Mouse (Mus musculus) lung, postnatal 36 days (tissue): ENCODE results near the gene Clcn1.

Experiments
- DNase-seq: peaks from one replicate; pipeline ENCODE4 v3.0.0; 2022; ENCODE audit warnings: mixed read lengths

The Clcn1 gene

DNA sequence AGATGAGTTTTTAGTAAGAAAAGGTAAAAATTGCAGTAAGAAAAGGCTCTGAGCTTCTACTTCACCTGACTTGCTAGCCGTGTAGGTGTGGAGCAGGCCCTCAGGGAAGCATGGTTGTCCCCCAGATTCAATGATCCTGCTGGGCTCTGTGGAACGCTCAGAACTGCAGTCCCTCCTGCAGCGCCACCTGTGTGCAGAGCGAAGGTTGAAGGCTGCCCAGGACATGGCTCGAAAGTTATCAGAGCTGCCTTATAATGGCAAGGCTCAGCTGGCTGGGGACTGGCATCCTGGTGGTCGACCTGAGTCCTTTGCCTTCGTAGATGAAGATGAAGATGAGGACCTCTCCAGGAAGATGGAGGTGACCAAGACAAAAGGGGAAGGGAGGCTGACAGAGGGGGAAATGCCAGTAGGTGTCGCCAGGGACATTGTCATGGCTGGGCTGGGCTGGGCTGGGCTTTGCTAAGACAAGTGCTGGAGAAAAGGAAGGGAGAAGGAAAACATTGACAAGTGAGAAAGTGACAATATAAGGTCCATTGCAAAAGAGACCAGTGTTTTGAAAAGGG is 23.4 kb downstream of the Clcn1 start:
- peak; percentile 15 for DNase-seq

DNA sequence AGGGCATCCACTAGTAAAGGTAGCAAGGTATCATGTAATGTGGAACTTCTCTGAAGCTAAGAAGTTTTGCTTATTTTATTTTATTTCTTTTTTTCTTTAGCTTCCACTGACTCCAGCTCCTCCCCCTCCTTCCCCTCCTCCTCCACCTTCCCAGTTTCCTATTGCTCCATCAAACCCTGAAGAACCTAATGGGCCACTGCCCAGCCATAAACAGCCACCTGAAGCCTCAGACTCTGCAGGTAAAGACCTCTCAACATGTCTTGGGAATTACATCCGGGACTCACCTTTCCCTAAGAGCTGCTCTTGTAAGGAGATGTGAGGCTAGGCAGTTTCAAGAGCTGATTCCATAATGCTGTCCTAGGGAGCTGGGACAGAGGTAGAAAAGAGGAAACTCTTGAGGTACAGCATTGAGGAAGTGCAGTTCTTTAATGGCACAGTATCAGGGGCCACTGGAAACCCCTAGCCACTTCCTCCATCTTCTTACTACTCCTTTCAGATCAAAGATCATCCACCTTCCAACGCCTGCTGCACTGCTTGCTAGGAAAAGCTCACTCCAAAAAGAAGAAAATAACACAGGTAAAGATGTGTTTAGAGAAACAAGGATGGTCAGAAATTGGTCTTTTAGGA is 24.1 kb downstream of the Clcn1 start:
- peak; percentile 21 for DNase-seq

GRCm38 (mm10) chr6:42318293-42318692 is 31.8 kb downstream of the Clcn1 start:
- DNase-seq, result no peak

GRCm38 (mm10) chr6:42323371-42324066 is 37.0 kb downstream of the Clcn1 start:
- no peak for DNase-seq

DNA sequence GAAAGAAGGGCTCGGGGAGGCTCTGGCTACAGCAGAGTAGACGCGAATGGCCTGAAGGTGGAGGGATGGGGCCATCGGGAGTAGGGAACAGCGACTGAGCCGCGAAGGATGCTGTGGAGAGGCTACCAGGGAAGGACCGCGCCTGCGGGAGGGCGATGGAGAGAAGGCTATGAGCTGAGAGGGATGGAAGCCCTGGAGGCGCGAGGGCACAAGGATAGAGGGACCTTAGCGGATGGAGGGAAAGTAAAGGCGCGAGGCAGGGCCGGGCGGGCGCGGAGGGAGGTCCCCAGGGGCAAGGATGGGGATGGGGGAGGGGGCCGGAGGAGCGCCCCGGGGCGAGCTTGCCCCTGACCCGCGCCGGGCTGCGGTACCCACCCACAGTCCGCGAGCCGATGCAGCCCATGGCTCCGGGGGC is 37.6 kb downstream of the Clcn1 start:
- no peak for DNase-seq

GRCm38 (mm10) chr6:42324482-42325267 is 38.2 kb downstream of the Clcn1 start, which contains the start of gene Fam131b:
Gene Fam131b (minus strand): TSS chr6:42324643.
- DNase-seq, result no peak

DNA sequence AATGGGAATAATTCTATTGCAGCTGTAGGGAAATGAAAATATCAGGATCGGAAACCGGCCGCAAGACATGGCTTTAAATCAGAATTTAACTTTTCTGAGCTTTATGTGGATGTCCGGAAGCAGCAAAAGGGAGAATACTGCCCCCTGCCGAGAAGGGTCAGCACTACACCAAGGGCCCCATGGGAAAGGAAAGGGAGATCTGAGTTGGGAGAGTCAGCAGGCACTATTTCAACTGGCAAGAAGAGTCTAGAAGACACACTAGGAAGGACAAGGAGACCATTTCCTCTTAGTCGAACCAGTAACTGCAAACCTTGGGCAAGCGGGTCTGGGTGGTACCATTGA is 38.8 kb downstream of the Clcn1 start:
- DNase-seq, result peak; percentile 86

DNA sequence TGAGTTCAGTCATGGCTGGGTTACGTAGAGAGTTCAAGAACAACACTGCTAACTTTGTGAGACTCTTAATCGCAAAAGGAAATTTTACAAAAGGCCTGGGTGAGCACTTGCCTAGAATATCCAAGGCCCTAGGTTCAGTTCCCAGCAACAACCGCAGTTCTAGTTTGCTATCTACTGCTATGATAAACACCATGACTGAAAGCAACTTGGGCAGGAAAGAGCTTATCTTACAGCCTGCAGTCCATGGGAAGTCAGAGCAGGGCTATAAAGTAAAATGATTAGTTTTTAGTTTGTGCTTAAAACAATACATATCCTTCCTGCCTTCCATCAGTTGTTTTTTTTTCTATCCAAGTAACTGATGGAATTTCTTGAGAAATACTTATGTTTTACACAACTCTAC is 40.0 kb downstream of the Clcn1 start:
- DNase-seq, result no peak

DNA sequence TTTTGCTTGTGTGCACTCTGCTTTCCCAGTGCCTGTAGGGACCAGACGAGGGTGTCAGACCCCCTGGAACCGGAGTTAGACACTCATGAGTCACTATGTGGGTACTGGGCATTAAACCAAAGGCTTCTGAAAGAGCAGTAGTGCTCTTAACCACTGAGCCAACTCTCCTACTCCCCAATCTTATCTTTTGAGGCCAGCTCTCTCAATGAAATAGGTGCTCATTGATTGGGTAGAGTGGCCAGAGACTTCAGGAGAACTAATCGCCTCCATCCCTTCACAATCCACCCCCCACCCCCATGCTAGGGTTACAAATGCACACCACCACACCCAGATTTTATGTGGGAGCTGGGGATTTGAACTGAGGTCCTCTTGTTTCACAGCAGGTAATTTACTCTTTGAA is 42.3 kb downstream of the Clcn1 start:
- no peak for DNase-seq

DNA sequence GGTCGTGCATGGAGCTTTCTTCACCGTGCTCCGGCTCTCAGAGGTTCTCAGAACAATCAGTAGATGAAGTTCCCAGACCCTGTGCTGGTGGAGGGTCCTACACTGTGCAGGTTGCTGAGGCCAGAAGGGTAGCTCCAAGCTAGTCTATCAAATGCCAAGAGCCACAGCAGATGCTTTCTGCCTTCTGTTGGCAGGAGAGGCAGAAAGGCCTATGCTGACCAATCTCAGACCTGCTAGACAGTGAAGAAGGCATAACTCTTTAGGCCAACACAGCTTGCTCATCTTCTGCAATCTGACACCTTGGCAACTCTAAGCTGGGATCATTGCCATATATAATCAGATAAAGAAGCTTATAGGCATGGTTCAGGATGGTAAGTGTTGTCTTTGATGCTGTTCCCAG is 43.7 kb downstream of the Clcn1 start:
- no peak for DNase-seq

GRCm38 (mm10) chr6:42330946-42331345 is 44.5 kb downstream of the Clcn1 start:
- no peak for DNase-seq

DNA sequence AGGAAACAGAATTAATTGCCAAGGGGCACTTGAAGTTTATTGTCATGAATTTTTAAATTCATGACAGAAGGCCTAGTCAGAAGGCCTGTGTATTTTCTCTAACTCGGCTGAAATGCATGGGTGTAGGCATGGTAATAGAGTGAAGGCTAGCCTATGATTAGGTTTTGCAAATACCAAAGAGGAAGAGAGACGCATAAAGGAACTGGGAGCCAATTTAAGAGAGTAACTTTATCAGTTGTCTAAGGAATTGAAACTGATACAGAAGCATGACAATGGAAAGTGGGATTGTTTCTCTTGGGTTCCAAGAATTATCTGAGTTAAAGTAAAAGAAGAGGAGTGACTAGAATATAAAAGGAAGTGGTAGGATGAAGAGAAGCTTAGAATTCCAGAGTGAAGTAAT is 52.7 kb downstream of the Clcn1 start:
- no peak for DNase-seq

DNA sequence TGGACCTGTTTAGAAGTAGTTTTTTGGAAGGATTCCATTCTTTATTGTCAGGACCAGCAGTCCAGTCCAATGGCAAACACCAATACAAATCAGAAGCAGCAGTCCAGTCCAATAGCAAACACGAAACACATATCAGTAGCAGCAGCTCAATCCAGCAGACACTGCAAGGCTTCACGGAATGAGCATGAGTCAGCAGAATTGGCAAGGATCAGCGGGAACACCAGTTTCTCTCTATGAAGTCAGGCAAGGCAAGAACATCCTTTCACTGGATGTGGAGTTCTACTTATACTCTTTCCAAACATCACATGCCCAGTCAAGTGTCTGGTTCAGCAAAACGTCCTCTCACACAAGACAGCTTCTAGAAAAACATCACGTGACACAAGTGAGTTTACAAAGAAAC is 53.5 kb downstream of the Clcn1 start:
- peak; percentile 49 for DNase-seq

- no peak for DNase-seq
Measured at GRCm38 (mm10) chr6:42342171-42342570, 55.7 kb downstream of the Clcn1 start.

DNA sequence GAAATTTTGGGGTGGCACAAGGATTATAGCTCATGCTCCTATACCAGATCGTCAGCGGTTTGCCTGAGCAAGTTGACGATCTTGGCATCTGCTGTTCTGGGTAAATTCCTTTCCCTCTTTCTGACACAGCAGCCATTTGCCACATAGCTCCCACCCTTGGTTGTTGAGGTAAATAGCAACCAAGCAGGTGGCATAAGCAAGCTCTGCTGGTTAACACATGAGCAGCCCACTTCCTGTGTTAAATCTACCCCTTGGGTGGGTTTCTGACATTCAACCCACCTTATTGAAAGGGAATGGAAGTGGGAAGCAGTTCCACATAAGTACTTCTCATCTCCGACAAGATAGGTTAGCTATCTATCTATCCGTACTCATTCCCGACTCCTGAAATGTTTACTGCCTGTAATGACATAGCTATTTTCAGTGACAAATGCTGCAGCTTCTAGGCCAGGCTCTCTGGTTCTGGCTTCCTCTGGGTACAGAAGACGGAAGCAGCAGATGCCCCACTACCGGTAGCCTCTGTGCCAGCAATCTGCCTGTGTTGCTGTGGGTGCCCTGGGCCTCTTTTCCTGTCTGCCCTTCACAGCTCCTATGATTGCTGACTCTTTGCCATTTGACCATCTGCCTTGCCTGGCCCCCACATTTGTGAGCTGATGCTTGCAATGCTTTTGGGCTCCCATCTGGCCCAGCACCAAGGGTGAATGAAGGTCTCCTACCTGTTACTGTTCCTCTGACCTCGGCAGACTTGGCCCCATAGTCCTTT is 57.1 kb downstream of the Clcn1 start:
- DNase-seq, result no peak

GRCm38 (mm10) chr6:42344255-42344654 is 57.8 kb downstream of the Clcn1 start:
- DNase-seq, result peak; percentile 13

DNA sequence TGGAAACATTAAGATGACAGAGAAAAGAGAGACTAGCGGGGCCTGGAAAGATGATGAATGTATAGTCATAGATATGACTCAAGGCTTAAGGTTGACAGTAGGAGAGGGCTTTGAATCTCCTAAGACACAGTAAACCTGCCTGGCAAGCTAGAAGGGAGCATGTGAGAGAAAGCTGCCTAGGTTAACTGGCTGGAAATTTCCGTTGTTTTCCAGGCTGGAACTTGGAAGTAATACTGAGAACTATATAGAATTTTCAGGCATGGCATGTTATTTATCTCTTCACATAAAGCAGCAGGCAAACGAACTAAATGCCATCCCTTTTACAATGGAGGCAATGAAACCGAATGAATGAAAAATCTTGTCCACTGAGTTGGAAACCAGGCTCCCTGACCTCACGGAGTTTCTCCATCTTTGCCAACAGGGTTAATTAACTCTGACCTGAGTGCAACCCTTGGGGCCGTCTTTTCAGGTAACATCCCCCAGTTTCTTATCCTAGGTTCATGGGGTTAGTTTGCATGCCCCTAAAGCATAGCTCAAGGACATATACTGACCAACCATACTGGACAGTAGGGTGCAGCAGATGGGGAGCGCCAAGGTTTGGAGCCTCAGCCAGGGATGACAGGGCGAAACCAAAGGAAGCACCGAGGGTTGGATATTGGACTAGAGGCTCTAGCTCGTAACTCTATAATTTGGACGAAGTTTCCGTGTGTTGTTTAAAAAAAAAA is 62.0 kb downstream of the Clcn1 start:
- DNase-seq, result peak; percentile 14

DNA sequence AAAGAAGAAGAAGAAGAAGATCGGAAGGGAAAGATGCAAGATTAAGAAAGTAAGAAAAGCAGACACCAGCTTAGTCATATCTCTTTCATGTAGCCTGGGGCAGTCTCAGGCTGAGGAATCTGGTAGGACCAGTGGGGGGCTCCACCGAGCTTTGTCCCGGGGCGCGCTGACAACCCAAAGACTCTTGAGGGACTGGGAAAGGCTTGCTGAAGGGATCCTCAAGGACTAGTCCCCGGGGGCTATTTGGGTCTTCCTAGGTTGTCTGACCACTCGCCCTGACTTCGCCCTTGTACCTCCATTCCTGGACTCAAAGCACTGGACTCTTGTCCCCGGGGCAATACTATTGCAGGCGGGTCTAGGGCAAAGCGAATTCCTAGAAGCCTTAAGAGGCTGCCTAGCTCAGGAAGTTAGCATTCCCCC is 62.5 kb downstream of the Clcn1 start:
- peak; percentile 91 for DNase-seq

GRCm38 (mm10) chr6:42349426-42350020 is 63.0 kb downstream of the Clcn1 start, which contains the start of gene Zyx:
Gene Zyx (plus strand): TSS chr6:42349630.
- DNase-seq, result peak; percentile 96

DNA sequence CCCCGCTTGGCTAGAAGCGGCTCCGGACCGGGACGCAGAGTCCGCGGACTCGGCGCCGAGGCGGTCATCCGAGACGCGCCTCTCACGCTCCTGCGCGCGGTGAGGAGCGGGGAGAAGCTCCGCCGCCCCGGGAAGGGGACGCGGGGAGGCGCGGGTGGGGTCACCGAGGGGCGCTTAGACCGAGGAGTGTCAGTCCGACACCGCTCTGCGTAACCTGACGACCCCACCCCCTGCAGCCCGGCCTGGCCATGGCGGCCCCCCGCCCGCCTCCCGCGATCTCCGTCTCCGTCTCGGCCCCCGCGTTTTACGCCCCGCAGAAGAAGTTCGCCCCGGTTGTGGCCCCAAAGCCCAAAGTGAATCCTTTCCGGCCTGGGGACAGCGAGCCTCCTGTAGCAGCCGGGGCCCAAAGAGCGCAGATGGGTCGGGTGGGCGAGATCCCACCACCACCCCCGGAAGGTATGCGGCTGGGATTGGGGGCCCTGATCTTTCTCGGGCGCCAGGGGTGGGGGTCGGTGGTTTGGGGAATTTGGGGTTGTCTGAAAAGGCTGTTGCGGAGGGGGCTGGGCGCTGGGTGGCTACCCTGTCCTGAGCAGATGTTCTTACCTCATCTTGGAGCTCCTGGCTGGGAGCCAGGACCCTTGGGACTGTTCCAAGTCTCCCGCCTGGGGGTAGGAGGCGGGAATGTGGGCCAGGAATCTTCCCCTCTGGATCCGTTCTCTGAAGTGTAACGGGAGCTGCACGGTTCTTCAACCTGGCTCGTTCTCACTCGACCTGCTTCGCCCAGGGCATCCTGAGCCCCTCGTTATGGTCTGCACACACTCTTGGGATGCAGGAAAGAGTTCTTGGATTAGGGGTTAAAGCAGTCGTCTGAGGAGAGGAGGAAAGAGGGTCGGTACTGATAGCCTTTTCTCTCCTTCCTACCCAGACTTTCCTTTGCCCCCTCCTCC is 63.8 kb downstream of the Clcn1 start:
- peak; percentile 76 for DNase-seq
